Mouse (Mus musculus) neural tube, embryonic 11.5 days (tissue): ENCODE results near the gene Tmprss6. TPM values are rescaled to one million over a fixed set of nuclear protein-coding genes. Genes with fewer than 3 reads are reported as not detected.

Experiments
- ATAC-seq: fragments of 200-750 bp; cut with Nextera tagmentation; 2 replicates; pipeline ENCODE4 v1.8.0; 2017; ENCODE audit warnings: moderate number of reproducible peaks, mild to moderate bottlenecking, moderate TSS enrichment, moderate library complexity; ENCODE audit not compliant: insufficient read depth, low FRiP score, low TSS enrichment
- DNase-seq: peaks from one replicate; pipeline ENCODE4 v3.0.0-alpha.2; 2015; ENCODE audit warnings: low spot score
- H3K27ac ChIP-seq: fragments of 300-500 bp; sonication (generic); 2 replicates; pipeline ENCODE4 v1.5.1; 2014; ENCODE audit warnings: low read depth, mild to moderate bottlenecking, low read length
- H3K27me3 ChIP-seq: fragments of 300-500 bp; sonication (generic); 2 replicates; pipeline ENCODE4 v1.6.1; 2014; ENCODE audit warnings: mild to moderate bottlenecking, low read length, mixed read lengths; ENCODE audit not compliant: control insufficient read depth, insufficient read depth
- H3K36me3 ChIP-seq: fragments of 300-500 bp; sonication (generic); 2 replicates; pipeline ENCODE4 v1.6.1; 2014; ENCODE audit warnings: mild to moderate bottlenecking, low read length, moderate library complexity, mixed read lengths; ENCODE audit not compliant: control insufficient read depth, insufficient read depth
- H3K4me1 ChIP-seq: fragments of 300-500 bp; sonication (generic); 2 replicates; pipeline ENCODE4 v1.6.1; 2014; ENCODE audit warnings: low read length, mixed read lengths; ENCODE audit not compliant: control insufficient read depth, insufficient read depth
- H3K4me2 ChIP-seq: fragments of 300-500 bp; sonication (generic); 2 replicates; pipeline ENCODE4 v1.6.1; 2014; ENCODE audit warnings: low read depth, mild to moderate bottlenecking, moderate library complexity
- H3K4me3 ChIP-seq: fragments of 300-500 bp; sonication (generic); 2 replicates; pipeline ENCODE4 v1.5.1; 2014; ENCODE audit warnings: low read depth, low read length
- H3K9ac ChIP-seq: fragments of 300-500 bp; sonication (generic); 2 replicates; pipeline ENCODE4 v1.6.1; 2014; ENCODE audit warnings: mild to moderate bottlenecking, low read length
- H3K9me3 ChIP-seq: fragments of 300-500 bp; sonication (generic); 2 replicates; pipeline ENCODE4 v1.6.1; 2016; ENCODE audit warnings: low read length; ENCODE audit not compliant: control insufficient read depth
- WGBS: fragments of 180-500 bp; shearing (Covaris S2); extraction: QIAGEN DNeasy Blood & Tissue Kit; methylation state at CpG from one replicate; pipeline ENCODE4 v1.1.7; 2014; 5-methylcytosine and 5-hydroxymethylcytosine counted together
- polyA plus RNA-seq: library from polyadenylated mRNA; unstranded; fragments of >200 nt; fragmentation: Nextera tagmentation; extraction: Ambion mirVana; gene quantifications from 2 replicates; pipeline ENCODE4 v1.2.1, GENCODE M21; 2014

The Tmprss6 gene
- polyA plus RNA-seq, 1 experiment from 2014 or later, result not detected

DNA sequence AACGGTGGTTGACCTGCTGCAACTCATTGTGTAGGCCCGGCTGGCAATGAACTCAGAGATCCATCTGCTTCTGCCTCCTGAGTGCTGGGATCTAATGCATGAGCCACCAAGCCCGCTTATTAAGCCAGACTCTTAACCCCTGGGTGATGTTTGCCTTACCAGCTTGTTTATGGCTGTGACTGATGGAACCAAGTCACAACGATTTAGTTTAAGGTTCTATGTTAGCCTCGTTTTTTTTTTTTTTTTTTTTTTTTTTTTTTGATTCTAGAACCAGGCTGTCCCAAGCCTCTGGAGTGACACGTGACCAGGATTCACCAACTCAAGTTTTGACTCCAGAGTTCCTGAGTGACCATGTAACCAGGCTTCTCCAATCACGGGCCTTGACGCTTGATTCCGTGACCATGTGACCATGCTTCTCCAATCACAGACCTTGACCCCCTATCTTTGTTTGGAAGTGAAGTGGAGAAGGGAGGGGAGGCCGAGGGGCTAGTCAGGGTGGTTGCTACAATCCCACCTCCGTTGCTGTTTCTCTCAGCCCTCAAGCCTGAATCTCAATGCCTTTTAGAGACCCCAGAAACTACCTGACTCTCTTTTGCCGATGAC is 41.0 kb upstream of the Tmprss6 start:
- Histone ChIP-seq H3K27ac (peak overlapping the region; percentile 56; the same call in 1 of the 2 replicates), H3K36me3 (no peaks in the 10 kb centered on the region), H3K4me3 (no peak overlapping the region), H3K9ac (peak overlapping the region; percentile 35), H3K27me3 (no peaks in the 10 kb centered on the region), H3K4me1 (peaks cover 4% of the 10 kb centered on the region; the same call in 1 of the 2 replicates), H3K4me2 (peak overlapping the region; percentile 16), H3K9me3 (no peaks in the 10 kb centered on the region)
- DNase-seq (peak; percentile 57), ATAC-seq (no peak)
- WGBS, result 41% methylated on average over 12 of the region's 12 CpGs

DNA sequence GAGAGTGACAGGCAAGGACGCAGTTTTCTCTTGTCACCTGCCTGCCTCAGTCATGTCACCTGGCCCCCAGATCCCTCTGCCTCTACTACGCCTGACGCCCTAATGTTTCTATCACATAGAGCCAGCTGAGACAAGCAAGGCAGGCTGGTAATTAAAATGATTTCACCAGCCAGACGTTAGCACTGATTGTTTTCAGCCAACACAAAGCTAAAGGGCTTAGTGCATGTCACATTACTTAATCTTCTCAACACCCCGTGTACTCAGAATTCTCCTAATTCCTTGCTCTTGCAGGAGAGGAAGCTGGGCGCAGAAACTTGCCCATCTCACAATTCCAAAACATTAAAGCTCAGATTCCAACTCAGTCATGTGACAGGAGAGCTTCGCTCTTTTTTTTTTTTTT is 40.0 kb upstream of the Tmprss6 start:
- 84% methylated on average over 7 of the region's 7 CpGs for WGBS
- Histone ChIP-seq H3K4me3 (no peak overlapping the region), H3K27me3 (no peaks in the 10 kb centered on the region), H3K9me3 (no peaks in the 10 kb centered on the region), H3K36me3 (no peaks in the 10 kb centered on the region), H3K9ac (no peak overlapping the region), H3K4me2 (no peak overlapping the region), H3K27ac (no peak overlapping the region), H3K4me1 (peaks cover 4% of the 10 kb centered on the region; the same call in 1 of the 2 replicates)
- ATAC-seq, result no peak
- DNase-seq, result no peak

DNA sequence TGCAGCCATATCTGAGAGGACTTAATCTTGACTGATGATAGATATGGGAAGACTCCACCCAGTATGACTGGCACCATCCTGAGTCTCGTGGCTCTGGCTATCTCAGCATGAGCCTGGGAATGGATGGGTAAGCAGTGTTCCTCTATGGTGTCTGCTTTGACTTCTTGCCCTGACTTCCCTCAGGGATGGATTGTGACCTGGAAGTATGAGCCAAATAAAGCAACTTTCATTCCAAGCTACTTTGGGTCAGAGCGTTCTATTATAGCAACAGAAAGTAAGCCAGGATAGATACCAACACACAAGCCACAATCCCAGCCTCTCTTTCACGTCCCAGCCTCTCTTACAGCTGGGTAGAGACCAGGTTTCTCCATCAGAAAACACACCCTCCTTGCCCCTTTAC is 37.1 kb upstream of the Tmprss6 start:
- no peak for ATAC-seq
- H3K27me3 ChIP-seq, result no peaks in the 10 kb centered on the region
- H3K4me2 ChIP-seq, result no peak overlapping the region
- H3K27ac ChIP-seq, result no peak overlapping the region
- peaks cover 4% of the 10 kb centered on the region; the same call in 1 of the 2 replicates for H3K4me1 ChIP-seq
- H3K9ac ChIP-seq, result no peak overlapping the region
- H3K9me3 ChIP-seq, result no peaks in the 10 kb centered on the region
- no peaks in the 10 kb centered on the region for H3K36me3 ChIP-seq
- no peak for DNase-seq
- H3K4me3 ChIP-seq, result no peak overlapping the region
- WGBS, result 86% methylated on average over 3 of the region's 3 CpGs

DNA sequence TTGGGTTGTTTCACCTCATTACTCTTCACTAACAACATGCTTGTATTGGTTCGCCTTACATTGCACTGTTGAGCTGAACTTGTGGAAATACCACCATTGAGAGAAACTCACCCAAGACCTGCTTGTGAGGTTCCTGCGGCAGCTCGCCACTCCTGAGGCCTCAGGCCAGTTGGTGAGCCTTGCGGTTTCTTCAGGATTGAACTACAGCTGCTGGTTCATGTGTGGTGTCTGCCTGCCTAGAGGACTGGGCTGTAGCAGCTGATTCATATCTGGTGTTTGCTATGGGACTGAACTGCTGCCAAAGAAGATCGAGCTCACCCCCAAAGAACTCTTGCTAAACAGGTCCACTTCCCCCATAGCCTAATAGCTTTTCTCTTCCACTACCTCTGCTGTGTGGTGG is 36.4 kb upstream of the Tmprss6 start:
- H3K4me1 ChIP-seq, result peaks cover under 1% of the 10 kb centered on the region; the same call in 1 of the 2 replicates
- H3K36me3 ChIP-seq, result no peaks in the 10 kb centered on the region
- H3K4me3 ChIP-seq, result no peak overlapping the region
- DNase-seq, result no peak
- no peak overlapping the region for H3K27ac ChIP-seq
- no peak for ATAC-seq
- no peak overlapping the region for H3K4me2 ChIP-seq
- H3K27me3 ChIP-seq, result no peaks in the 10 kb centered on the region
- H3K9me3 ChIP-seq, result no peaks in the 10 kb centered on the region
- no peak overlapping the region for H3K9ac ChIP-seq
- 89% methylated on average over 5 of the region's 5 CpGs for WGBS

DNA sequence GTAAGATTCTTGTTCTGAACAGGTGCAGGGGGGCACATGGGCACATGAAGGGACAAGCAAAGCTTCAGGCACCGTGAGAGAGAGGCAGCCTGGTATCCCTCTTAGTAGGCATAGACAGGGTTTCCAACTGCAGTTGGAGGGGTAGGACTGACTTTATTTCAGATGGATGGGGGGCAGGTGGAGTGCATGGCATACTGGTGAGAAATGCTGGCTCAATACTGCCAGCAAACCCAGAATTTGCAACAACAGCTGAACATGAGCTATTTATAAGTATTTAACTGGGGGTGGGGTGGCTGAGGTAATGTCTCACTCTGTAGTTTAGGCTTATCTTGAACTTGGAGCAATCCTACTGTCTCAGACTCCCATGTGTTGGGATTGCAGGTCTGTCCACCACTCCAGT is 35.6 kb upstream of the Tmprss6 start:
- Histone ChIP-seq H3K9ac (no peak overlapping the region), H3K4me3 (no peak overlapping the region), H3K36me3 (no peaks in the 10 kb centered on the region), H3K4me2 (no peak overlapping the region), H3K27ac (no peak overlapping the region), H3K4me1 (no peaks in the 10 kb centered on the region), H3K9me3 (no peaks in the 10 kb centered on the region), H3K27me3 (no peaks in the 10 kb centered on the region)
- WGBS, result 81% methylated on average over 1 of the region's 1 CpGs
- DNase-seq (no peak), ATAC-seq (no peak)

- no peak overlapping the region for H3K4me3 ChIP-seq
- no peak for ATAC-seq
- no peak for DNase-seq
- no peaks in the 10 kb centered on the region for H3K27me3 ChIP-seq
- no peak overlapping the region for H3K4me2 ChIP-seq
- H3K36me3 ChIP-seq, result no peaks in the 10 kb centered on the region
- no peaks in the 10 kb centered on the region for H3K4me1 ChIP-seq
- H3K9ac ChIP-seq, result no peak overlapping the region
- no peak overlapping the region for H3K27ac ChIP-seq
- H3K9me3 ChIP-seq, result no peaks in the 10 kb centered on the region
- 84% methylated on average over 18 of the region's 18 CpGs for WGBS
Measured at GRCm38 (mm10) chr15:78502437-78503132, 34.2 kb upstream of the Tmprss6 start.

GRCm38 (mm10) chr15:78494968-78495406 is 26.6 kb upstream of the Tmprss6 start, which contains the start of gene Il2rb:
Gene Il2rb (minus strand): TSS chr15:78495271.
- Histone ChIP-seq H3K9ac (no peak within 1 kb of the TSS), H3K4me1 (no peaks in the 10 kb centered on the region), H3K9me3 (no peaks in the 10 kb centered on the region), H3K4me2 (no peak within 1 kb of the TSS), H3K4me3 (no peak within 1 kb of the TSS), H3K27me3 (no peaks in the 10 kb centered on the region), H3K36me3 (no peaks in the 10 kb centered on the region), H3K27ac (no peak within 1 kb of the TSS)
- ATAC-seq (no peak), DNase-seq (no peak)
- 89% methylated on average over 11 of the region's 11 CpGs for WGBS

- Histone ChIP-seq H3K36me3 (no peaks in the 10 kb centered on the region), H3K4me2 (no peak overlapping the region), H3K27ac (no peak overlapping the region), H3K27me3 (no peaks in the 10 kb centered on the region), H3K9ac (no peak overlapping the region), H3K4me3 (no peak overlapping the region), H3K4me1 (no peaks in the 10 kb centered on the region), H3K9me3 (no peaks in the 10 kb centered on the region)
- DNase-seq (no peak), ATAC-seq (no peak)
- 83% methylated on average over 10 of the region's 10 CpGs for WGBS
Measured at GRCm38 (mm10) chr15:78493401-78494010, 25.1 kb upstream of the Tmprss6 start.
